Mouse (Mus musculus): ENCODE data around the gene Cacna1c.

Cacna1c gene

DNA sequence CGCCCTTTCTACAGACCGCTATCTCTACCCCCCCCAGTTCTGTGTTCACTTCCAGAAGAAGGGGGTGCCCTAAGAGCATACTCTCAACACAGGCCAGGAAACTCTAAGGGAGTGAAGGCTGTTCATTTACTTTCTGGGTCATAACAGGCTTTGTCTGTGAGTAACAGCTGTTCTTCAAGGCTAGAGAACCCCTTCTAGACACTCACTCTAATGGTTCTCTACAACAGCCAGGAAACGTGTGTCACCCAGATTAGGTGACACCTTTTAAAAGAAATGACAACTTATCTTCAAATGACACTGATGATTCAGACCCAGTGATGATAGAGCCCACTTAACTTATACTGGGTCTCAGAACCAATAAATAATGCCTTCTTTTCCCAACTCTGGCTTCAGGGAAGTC lies 461.1 kb downstream of the Cacna1c start:
- no peak for DNase-seq

DNA sequence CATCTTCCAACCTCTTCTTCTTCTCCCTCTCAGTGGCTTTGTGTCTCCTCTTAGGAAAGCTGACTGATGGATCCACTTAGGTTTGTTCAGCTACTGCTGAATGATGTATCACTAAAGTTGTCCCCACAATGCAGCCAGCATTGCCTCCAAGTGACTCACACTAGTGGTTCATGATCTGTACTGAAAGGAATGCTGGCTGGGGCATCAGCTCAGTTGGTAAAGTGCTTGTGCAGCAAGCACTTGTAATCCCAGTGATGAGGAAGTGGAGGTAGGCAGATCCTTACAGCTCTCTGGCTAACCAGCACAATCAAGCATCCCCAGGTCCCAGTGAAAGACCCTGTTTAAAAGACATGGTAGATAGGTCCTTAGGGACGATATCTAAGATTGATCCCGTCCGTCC lies 464.3 kb downstream of the Cacna1c start:
- DNase-seq, result no peak

DNA sequence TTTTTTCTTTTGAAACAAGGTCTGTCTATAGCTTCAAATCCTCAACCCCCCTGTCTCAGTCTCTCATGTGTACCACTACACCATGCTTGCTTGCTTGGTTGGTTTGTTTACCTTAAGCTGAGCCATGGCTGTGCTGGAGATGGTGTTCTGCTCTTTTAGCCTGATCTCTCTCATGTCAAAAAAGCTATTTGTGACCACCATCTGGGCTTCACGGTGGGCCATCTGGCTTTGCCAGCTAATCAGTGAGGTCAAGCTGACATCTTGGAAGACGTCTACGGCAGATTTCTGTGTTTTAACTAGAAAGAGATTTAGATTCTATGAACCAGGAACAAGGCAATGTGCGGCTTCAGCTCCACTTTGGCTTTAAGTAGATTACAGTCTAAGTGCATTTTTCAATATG lies 471.3 kb downstream of the Cacna1c start:
- DNase-seq, result no peak

DNA sequence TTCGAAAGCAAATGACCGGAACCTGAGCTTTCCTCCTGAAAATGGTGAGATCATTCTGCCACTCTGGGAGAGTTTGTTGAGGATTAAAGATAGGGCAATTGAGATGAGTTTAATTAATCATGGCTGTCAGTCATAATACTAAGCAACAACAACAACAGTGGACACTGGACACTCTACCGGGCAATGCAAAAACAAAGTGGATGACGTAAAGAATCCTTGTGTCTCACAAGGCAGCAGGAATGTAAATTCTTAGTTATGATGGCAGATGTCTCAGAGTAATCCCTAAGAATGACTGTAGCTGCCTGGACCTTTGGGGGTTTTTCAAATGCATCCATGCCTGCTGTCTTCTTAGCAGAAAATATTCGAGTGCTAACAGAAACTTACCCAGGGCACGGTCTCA lies 471.8 kb downstream of the Cacna1c start:
- DNase-seq, result no peak

DNA sequence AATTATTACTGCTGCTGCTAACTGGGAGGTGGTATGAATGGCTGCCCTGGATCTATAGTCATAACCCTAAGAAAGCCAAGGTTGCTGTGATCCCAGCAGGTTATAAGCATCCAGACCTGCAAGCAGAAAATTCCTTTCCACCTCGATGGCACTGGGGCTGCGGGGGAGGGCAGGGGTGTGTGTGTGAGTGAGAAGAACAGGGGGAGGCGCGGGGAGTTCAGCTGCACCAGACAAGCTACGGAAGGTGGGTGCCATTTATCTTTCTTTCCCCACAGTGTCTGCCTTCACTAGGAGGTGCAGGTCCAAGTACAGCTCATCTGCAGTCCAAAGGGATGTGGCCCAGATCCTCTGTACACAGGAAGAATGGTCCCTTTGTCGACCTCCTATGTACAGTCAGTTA lies 473.9 kb downstream of the Cacna1c start:
- DNase-seq, result no peak

DNA sequence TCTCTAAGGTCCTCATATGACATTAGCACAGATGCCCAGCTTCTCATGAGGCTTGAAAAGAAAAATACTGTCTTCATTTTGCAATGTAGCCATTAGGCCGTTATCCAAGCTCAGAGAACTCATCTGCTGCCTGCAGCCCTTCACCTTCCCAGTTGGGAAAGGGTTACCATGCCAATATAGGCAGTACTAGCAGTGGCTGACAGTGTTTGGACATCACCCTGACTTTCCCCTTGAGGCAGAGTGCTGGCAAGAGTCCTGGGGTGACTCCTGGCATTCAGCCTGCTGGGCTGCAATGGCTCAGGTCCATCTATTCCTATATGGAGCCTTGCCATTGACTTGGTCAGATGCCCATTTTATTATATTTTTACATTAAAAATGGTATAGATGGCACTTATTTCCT lies 476.7 kb downstream of the Cacna1c start:
- no peak for DNase-seq

DNA sequence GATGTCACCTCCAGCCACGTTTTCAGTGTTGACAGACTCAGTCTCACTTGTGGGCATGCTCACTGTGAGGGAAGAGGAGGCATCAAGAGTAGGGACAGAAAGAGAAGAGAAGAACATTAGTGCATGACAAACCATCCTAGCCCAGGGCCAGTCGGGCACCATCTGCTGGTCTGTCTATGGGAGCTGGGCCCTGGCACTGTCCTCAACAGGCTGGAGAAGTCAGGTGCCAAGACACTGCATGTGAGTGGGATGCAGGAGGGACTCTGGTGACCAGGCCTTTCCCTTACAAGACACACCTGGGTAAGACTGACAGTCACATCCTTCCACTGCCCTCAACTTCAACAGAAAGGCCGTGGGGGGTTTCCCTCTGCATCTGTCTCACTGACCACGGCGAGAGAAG lies 482.9 kb downstream of the Cacna1c start:
- no peak for DNase-seq

DNA sequence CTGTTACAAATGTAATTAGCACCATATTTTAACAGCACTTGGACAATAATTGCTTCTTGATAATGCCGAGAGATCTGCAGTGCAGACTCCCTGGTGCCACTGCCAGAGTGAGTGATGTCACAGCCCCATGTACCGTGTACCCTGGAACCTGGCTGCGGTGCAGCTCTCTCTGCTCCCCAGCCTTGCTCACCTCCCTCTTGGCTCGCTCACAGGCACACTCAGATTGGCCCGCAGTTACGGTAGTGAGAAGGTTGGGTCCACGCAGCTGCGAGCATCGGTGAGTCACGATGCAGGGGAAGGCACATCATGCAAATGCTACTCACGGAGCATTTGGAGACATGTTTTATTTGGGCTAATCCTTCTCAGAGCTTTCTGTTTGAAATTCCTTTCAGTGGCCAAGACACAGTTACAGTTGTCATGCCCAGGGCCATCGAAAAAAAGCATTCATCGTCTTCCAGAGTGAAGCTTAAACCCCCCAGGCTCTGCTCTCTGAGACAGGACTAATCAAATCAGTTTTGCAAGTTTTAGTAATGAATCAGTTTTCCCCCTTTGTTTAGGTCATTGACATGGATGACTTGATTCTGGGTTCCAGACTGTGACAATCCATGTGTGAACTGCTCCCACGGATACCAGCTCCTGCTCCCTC lies 484.4 kb downstream of the Cacna1c start:
- no peak for DNase-seq

DNA sequence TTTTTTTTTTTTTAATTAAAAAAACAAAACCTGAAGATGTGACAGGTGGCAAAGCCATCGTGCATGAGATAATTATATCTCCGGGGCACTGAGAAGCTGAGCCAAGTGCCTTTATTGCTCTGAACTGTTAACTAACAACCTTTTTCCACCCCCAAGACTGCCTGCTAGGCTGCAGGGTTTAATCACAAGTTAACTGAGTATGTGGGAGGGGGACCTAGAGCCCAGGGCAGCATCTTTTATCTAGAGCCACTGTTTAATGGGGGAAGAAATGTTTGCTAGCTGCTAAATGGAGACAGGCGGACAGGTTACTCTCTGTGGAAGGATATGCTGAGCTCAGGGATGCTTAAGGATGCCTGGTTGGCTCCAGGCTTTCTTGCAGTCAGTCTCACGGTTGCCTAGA lies 489.2 kb downstream of the Cacna1c start:
- no peak for DNase-seq

DNA sequence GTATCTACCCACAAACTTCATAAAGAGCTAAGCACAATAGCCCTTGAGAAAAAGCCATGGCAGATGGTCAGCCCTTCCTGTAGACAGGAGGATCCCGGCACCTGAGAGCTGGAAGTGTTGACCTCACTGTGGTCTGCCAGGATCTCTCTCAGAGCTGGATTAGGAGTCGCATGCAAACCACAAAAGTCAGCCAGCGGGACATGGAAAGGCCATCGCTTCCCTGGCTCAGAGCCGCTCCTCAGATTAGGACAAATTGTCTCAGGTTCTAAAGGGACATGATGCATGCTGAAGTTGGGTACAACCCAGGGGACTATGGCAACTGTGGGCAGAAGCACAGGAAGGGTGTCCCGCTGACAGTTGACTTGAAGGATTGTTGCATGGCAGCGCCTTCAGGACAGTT lies 490.4 kb downstream of the Cacna1c start:
- no peak for DNase-seq

DNA sequence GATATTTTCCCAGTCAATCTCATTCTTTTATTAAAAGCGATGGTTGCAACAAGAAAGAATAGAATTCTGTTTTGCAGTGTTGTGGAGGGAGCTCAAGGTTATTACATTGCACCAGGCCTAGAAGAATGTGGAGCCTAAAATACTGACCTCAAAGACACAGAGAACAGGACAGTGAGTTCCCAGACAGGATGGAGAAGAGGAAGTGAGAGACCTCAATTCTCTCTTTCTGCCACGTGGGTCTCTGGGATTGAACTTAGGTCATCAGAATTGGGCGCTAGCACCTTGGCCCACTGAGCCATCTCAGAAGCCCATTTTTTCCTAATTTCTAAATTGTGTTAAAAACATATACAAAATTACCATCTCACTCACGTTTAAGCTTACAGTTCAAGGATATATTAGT lies 501.6 kb downstream of the Cacna1c start:
- DNase-seq, result no peak

DNA sequence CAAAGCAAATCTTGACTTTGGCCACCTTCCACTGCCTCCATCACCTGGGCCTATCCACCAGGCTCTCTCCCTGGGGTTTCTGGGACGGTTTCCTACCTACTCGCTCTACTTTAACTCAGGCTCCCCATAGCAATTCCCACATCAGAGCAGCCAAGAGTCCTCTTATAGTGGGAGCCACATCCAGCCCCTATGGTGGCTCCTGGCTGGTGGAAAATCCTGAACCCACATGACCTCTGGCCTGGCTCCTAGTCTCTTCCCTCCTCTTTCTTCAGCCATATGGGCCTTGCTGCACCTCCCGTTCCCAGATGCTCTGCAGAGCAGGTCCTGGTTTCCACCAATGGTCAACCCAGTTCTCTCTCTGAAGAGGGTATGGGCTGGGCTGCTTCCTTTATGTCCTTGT lies 506.8 kb downstream of the Cacna1c start:
- DNase-seq, result no peak

DNA sequence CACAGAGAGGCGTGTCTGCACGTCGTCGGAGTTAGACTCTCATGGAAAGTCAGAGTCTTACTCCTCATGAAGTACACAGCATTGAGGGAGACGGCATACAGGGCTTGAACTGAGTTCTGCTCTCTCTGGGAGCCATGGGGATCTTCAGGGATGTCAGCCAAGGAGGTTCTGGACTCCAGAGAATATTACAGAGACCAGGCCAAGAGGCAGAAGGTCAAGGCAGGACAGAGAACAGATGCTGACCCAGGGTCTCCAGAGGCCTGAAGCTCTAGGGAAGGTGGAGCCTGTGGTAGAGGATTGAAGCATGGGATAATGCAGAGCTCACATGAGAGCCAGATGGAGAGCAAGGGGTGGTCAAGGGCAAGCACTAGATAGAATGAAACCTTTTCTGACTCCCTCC lies 507.4 kb downstream of the Cacna1c start:
- DNase-seq, result no peak

DNA sequence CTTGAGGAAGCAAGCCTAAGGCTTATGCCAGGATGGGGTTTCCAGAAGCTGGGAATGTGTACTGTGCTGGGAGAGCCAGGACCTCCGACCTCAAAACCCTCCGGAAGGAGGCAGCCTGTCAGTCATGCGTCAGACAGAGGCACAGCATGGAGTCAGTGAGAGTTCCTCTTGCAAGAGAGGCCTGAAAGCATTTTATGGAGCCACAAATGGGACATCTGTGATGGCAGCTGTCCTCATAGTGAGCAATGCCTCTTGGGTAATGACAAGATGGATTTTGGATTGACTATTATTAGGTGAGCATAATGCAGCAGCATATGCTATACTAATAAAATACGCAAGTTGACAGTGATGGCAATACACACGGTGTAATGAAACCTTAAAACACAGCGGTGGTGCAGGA lies 515.4 kb downstream of the Cacna1c start:
- DNase-seq, result no peak

DNA sequence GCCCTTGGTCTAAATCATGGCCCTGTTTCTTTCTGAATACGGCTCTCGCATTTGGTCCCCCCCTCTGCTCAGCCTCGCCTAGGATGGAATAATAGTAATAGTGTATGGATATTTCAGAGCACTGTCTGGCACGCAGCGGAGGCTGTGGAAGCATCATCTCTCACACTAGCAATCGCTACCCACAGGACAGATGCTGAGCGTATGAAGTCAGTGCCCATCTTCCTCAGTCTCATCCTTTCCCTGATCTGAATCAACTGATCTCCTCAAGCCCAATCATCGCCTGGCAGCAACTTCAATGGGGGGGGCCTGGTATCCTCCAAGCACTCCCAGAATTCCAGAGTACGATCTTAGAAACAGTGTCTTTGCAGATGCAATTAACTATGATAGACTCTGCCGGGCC lies 518.2 kb downstream of the Cacna1c start:
- no peak for DNase-seq

DNA sequence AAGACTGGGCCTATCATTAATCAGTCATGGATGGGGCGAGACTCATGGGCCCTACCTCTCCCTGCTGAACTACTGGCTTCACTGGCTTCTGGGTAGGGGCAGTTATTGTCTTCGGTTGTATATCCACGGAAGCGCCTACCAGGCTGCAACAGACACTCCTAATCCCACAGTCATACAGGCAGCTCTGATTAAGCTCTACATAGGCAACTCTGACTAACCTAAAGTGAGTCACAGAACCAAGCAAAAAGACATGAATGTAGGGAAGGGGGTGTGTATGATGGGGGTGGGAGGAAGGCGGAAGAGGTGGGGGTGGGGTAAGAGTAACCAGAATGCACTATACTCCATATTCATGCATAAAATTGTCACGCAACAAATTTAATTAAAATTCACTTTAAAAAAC lies 518.9 kb downstream of the Cacna1c start:
- DNase-seq, result no peak

DNA sequence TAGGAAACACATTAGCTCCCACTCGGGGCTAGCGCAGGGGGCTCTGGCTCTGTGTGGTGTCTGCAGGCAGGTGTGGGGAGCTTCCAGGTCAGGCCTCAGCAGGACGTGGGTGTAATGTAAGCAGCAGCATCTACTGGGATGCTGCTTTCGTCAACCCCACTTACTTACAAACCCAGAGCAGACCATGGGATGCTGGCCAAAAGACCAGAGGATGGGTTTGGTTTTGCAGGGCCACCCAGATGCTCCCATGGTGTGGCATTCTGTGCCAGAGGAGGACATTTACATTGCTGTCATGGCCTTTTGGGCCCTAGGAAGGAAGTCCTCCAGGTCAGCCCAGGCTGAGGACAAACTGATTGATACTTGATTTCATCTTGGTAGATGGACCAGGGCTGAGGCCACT lies 521.4 kb downstream of the Cacna1c start:
- DNase-seq, result no peak

DNA sequence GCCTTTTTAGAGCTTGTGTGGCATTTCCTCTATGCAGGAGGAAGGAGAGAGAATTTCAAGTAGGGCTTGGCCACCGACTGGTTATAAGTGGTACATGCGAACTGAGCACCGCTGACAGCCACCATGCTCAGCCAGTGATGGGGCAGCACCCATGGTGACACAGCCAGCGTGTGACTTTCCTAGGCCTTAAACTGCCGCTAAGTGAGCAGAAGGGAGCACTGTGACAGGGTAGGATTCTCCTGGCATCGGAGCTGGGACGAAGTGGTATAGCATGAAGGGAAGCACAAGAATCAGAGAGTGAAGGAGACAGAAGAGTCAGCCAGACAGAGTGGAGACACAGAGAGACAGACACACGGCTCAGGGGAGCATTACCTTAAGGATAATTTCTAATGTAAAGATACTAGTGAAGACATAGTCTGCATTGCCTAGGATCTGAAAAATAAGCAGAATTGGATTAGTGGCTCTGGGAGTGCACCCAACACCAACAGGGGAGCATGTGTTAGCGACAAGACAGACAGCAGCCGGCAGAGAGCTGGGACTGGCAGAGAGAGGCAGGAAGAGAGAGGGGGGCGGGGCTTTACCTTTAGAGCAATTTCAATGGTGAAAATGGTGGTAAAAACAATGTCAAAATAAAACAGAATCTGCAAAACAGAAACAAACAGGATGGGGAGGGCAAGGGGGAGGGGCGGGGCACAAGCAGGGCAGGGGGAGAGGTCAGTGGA lies 522.1 kb downstream of the Cacna1c start:
- DNase-seq, result no peak

DNA sequence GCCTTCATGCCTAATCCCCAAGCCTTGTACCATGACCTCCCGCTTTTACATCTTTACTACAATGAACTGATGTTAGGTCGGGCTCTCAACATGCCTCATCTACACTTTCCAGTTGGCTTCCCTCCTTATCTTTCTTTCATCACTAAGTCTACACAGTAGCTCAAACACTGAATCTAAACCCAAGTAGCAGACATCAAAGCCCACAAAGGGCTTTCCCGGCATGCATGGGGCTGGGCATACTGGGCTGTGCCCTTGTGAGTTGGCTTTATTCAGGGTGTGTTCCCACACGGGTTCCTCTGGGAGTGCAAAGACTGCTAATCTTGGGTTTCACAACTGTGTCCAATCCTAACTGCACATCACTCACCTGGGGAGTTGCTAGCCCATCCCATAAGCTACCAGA lies 542.9 kb downstream of the Cacna1c start:
- no peak for DNase-seq

DNA sequence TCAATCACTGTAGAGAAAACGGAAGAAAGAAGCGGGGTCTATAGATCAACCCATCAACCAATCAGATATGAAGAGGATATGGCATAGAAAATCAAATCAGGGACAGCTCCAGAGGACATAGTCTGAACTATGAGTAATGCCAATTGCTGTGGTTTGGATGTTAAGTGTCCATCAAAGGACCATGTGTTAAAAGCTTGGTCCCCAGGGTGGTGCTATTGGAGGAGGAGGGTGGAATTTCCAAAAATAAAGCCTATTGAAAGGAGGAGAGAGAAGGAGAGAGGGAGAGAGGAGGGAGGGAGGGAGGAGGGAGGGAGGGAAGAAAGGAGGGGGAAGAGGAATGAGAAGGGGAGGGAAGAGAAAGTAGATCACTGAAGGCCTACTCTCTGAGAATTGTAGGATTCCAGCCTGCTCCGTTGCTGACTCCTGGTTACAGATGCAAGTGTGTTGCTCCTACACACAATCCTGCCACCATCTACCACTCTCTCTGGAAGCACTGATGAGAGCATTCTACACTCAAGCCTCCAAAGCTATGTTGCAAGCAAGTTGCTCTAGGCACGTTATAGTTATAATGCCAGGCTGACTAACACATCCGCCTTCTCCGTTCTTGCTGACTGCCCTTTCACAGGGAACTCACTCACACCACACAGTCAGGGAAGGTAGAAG lies 547.0 kb downstream of the Cacna1c start:
- DNase-seq, result no peak

DNA sequence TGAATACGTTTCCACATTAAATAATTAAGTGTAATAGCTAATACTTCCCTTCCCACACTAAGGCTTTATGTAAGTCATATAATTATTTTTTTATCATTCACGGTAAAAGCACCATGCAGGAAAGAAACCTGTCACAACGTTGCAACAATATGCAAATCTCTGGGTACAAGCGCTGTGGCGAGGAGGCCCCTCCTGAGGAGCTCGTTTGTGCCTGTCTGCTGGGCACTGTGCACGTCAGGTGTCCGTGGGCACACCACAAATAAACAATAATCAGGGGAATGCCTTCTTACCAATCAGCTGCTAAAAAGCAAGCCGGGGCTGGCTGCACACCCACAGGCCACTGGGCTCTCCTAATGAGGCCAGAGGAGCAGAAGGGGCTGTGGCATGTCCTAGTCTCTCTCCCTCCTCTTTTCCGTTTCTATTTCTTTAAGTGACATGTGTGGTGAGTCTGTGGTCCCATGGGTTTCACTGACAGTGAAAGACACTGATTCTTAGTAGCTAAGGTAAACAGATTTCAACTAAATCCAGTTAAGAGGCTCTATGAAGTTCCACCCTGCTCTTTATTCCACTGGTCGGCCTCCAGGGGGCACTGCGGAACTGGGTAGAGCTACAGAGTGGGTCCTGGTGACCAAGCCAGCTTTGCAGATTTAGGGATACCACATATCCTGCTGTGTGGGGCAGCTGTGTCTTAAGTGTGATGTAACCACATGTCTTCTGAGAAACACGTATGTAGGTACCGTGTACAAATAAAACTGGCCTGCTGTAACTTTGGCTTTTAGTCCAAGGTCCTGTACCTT lies 549.8 kb downstream of the Cacna1c start:
- DNase-seq, result peak; percentile 84

DNA sequence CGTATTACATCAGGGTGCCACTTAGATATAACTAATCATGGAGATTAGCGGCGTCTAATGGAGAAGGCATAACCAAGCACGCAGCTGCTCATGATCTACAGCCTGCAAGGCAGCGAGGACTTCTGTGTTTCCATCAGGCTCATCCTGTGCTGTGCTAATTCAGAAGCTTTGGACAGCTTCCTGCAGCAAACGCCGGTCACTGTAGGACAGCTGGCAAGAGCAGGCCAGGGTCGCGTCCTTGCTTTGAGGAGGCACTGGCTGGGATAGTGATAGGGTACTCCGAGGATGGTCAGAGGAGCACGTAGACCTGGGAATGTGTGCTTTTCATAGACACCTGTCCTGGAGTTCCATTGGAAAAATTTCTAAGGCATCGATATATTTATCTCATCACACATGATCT lies 551.4 kb downstream of the Cacna1c start:
- DNase-seq, result no peak

DNA sequence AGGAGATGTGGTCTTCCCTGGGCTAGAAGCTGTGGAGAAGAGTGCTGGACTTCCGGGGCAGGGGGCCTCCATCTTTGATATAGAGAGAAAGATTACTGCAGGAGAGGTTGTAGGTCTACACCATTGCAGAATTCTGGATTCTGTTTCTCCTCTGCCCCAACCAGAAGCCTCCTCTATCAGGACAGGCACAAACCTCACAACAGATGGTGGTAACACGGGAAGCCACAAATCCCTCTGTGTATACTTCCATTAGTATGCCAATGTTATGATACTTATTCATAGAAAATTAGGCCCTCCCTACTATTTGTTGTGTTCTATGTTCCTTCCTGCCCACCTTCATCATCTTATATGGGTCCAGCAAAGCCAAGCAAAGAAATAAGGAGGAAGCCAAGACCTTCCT lies 552.7 kb downstream of the Cacna1c start:
- no peak for DNase-seq

All from kidney, postnatal 10 days (tissue).